Mouse (Mus musculus) T-cell, adult 2 months (primary cell): Measurements from ENCODE around the gene Gm37240.
"Not testable (repeated sequence)": the region's sequence is repeated elsewhere in the genome, so short reads cannot be mapped to it uniquely, and the experiment has no call there.

Experiments used
- DNase-seq: peaks from one replicate; pipeline ENCODE4 v3.0.0; 2022; ENCODE audit warnings: low spot score

Gene Gm37240

GRCm38 (mm10) chr3:85573216-85573863 is 314.0 kb downstream of the Gm37240 start:
- no peak for DNase-seq

GRCm38 (mm10) chr3:85572502-85572901 is 314.8 kb downstream of the Gm37240 start:
- DNase-seq, result not testable (repeated sequence)

GRCm38 (mm10) chr3:85571276-85571675 is 316.0 kb downstream of the Gm37240 start:
- peak; percentile 12 for DNase-seq

GRCm38 (mm10) chr3:85564603-85565002 is 322.7 kb downstream of the Gm37240 start:
- DNase-seq, result no peak

- DNase-seq, result no peak
Observed at GRCm38 (mm10) chr3:85553731-85554277, 333.5 kb downstream of the Gm37240 start.

- no peak for DNase-seq
Observed at GRCm38 (mm10) chr3:85551352-85551751, 336.0 kb downstream of the Gm37240 start.

- DNase-seq, result no peak
Observed at GRCm38 (mm10) chr3:85550312-85550711, 337.0 kb downstream of the Gm37240 start.

- DNase-seq, result no peak
Observed at GRCm38 (mm10) chr3:85543652-85544051, 343.7 kb downstream of the Gm37240 start.

GRCm38 (mm10) chr3:85542765-85543164 is 344.6 kb downstream of the Gm37240 start:
- DNase-seq, result no peak

- DNase-seq, result no peak
Observed at GRCm38 (mm10) chr3:85535621-85536520, 351.4 kb downstream of the Gm37240 start.

GRCm38 (mm10) chr3:85535042-85535441 is 352.3 kb downstream of the Gm37240 start:
- no peak for DNase-seq

GRCm38 (mm10) chr3:85532376-85532775 is 354.9 kb downstream of the Gm37240 start:
- no peak for DNase-seq

GRCm38 (mm10) chr3:85530601-85531161 is 356.6 kb downstream of the Gm37240 start:
- no peak for DNase-seq

- DNase-seq, result no peak
Observed at GRCm38 (mm10) chr3:85521311-85521907, 365.9 kb downstream of the Gm37240 start.

GRCm38 (mm10) chr3:85518668-85519067 is 368.6 kb downstream of the Gm37240 start:
- DNase-seq, result no peak

GRCm38 (mm10) chr3:85518072-85518471 is 369.2 kb downstream of the Gm37240 start:
- no peak for DNase-seq

GRCm38 (mm10) chr3:85516739-85517396 is 370.4 kb downstream of the Gm37240 start:
- no peak for DNase-seq

- DNase-seq, result no peak
Observed at GRCm38 (mm10) chr3:85514700-85515099, 372.6 kb downstream of the Gm37240 start.

- no peak for DNase-seq
Observed at GRCm38 (mm10) chr3:85508717-85509279, 378.5 kb downstream of the Gm37240 start.

GRCm38 (mm10) chr3:85500096-85500495 is 387.2 kb downstream of the Gm37240 start:
- DNase-seq, result no peak

GRCm38 (mm10) chr3:85496146-85496545 is 391.2 kb downstream of the Gm37240 start:
- no peak for DNase-seq
